Mouse (Mus musculus) layer of hippocampus, postnatal 25 days (tissue): ENCODE measurements around the gene Uroc1. TPM values are rescaled to one million over a fixed set of nuclear protein-coding genes. Genes with fewer than 3 reads are reported as not detected.

Source experiments
- DNase-seq, 2 experiments: peaks; one replicate each; pipeline ENCODE4 v3.0.0; 2022; ENCODE audit warnings: mixed read lengths in 2 of 2, low spot score in 1 of 2; ENCODE audit errors: extremely low spot score in 1 of 2
- total RNA-seq, 2 experiments: library from RNA; stranded (reverse); gene quantifications; 2 replicates each; pipeline ENCODE4 v1.2.3; 2021

Gene Uroc1
- total RNA-seq = not detected

- no peak for DNase-seq
These were observed at the start of gene Uroc1 for GRCm38 (mm10) chr6:90332561-90333425. Uroc1 (plus strand) TSS chr6:90333284.

DNA sequence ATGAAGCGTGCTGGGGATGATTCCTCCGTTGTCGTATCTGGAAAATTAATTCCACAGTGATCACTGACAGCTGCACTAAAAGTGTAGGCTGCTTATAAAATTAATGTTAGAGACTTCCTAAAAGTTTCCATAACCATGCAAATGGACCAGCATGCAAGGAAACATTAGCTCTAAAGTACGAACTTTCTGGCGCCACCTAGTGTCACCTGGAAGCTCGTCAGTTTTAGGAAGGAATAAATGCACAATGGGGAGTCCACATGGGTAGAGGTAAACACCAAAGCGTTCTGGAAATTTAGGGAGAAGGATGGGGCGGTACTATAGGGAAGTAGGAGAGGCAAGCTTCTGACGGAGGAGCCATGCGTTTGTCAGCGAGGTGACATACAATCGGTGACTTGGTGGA is 44.8 kb upstream of the Uroc1 start:
- DNase-seq = peak in 1 of 2 experiments; percentile 33

DNA sequence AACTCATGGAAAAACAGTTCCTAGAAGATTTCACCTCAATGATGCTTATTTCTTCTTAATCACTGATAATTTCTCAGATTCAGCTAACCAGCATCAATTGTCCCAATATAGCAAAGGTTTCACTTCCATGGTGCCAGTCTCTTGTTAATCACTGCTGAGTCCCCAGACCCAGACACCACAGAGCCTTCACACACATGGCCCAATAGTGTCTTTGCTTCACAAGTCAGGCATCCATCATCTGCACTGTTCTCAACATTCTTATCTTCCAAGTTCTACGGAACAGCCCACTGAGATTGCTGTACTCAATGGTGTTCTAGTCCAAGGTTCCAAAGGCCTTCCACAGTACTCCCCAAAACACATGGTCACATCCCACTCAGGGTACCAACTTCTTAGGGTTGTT is 32.2 kb upstream of the Uroc1 start, which contains the start of gene BC048671:
Gene BC048671, plus strand, starts transcription at position 301 of the 400 bp plus-strand sequence.
- DNase-seq = no peak

DNA sequence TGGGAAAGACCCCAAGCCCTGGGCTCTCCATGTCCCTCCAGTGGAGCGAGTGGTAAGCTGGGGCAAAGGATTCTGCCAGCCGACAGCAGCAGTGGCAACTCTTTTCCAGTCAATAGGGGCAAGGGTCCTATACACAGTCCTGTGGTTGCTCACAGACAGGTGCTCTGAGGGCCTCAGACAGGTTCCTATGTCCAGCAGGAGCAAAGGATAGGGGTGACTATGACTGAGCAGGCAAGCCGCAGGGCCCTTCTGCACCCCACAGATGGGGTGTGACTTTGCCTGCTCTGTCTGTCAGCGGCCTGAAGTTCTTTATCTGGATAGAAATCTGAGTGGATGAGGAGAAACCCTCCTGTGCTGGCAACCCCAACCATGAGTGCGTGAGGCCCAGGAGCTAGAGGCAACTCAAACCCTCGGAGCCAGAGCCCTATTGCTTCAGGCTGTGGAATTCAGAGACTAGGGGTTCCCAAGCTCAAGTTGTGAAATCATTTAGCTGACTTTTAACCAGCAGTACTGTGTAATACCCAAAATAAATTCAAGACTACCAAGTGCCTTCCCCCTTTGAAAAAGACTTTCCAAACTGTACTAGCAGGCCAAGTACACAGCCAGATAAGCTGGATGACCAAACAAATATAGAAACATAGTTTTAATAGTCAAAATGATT is 26.6 kb upstream of the Uroc1 start:
- no peak for DNase-seq

GRCm38 (mm10) chr6:90308839-90309778 is 24.0 kb upstream of the Uroc1 start:
- DNase-seq = no peak

- no peak for DNase-seq
These were observed 17.1 kb upstream of the Uroc1 start for GRCm38 (mm10) chr6:90315961-90316360.

GRCm38 (mm10) chr6:90317510-90318258 is 15.4 kb upstream of the Uroc1 start:
- DNase-seq = no peak

DNA sequence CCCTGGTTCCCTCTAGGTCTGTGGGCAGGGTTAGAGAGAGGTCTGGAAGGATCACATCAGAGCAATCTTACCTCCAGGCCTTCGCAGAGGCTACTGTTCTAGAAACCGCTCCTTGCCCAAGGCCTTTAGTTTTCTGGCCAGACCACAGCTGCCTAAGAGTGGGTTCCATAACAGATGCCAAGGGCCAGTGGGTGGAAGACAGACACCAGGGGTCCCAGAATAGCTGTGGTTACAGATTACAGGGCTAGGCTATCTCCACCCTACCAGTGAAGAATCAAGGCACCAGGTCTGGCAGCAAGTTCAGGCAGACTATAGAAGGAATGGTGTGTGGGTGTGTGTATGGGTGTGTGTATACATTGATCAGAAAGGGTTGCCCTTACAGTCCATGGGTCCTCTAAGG is 14.1 kb upstream of the Uroc1 start:
- DNase-seq = no peak

DNA sequence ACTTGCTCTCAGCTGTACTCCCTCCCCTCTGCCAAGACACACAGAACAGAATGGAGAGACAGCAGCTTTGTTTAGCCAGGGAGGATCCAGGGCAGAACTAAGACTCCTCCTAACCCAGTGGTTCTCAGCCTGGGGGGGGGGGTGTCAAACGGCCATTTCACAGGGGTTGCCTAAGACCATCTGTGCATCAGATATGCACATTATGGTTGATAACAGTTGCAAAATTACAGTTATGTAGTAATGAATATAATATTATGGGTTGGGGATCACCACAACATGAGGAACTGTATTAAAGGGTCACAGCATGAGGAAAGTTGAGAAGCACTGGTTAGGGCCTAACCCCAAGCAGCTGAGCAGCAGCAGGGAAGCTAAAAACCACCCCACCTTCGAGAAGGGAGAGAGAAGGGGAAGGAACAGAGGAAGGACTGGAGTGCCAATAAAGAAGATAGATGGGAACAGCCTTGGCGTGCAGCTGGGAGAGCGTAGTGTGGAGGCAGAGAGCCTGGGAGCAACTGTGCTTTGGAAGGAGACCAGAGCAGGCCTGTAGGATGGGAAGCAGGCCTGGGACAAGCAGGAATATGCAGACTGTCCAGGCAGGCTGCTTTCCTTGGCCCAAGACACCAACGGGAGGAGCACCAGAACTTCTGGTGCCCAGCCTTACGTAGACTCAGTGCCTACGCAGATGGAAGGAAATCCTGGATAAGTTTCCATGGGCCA is 13.5 kb upstream of the Uroc1 start:
- no peak for DNase-seq

DNA sequence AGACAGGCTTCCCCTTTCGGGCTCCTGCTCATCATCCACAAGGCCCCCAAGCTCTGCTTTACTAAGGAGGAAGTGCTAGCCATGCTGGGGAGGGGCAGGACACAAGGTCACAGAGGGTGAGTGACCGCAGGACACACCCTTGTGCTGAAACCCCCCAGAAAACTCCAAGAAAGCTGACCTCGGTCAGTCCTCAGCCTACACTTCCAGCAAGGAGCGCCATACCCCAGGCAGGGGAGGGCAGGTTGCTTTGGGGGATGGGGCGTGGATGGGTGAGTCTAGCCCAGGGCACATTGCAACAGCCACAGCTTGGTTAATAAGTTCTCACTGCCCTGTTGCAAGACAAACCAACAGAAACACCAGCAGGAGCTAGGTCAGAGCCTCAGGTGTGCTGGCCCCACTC is 12.7 kb upstream of the Uroc1 start:
- DNase-seq = no peak

DNA sequence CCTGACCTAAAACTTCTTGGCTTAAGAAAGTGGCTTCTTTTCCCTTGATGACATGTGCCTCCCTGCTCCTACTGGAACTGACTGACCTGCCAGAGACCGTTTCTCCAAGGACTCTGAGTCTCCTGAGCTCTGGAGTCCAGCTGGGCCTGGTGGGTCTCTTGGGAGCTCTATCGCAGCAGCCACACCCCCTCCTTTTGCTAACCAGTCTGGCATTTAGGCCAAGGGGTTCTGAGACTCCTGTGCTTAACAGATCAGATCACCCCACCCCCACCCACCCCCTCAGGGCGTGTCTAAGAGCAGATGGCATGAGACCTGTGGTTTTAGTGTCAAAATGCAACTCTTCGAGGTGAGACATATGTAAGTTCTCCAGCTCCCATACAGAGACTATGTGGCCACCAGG is 11.3 kb upstream of the Uroc1 start:
- no peak for DNase-seq

- DNase-seq = no peak
These were observed 9.1 kb upstream of the Uroc1 start for GRCm38 (mm10) chr6:90324026-90324425.

GRCm38 (mm10) chr6:90324463-90324862 is 8.6 kb upstream of the Uroc1 start:
- no peak for DNase-seq

DNA sequence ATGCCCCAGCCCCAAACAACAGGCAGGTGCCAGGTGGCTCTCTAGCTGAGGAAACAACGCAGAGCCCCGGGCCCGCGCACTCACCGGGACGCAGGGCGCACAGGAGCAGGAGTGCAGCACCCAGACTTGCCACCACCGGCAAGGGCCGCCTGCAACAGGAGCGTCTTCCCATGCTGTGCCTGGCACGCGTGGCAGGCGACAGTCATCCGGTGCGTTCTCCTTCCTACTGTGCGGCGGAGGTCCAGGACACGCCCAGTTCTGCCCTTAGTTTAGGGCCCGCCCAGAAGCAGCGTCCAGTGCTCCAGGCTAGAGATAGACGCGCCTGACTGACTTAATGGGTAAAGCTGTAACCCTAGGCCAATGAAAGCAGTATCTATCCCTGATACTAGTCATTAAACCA is 8.1 kb upstream of the Uroc1 start, which contains the start of gene Chst13:
Gene Chst13, minus strand, starts transcription at position 195 of the 400 bp plus-strand sequence.
- DNase-seq = no peak

DNA sequence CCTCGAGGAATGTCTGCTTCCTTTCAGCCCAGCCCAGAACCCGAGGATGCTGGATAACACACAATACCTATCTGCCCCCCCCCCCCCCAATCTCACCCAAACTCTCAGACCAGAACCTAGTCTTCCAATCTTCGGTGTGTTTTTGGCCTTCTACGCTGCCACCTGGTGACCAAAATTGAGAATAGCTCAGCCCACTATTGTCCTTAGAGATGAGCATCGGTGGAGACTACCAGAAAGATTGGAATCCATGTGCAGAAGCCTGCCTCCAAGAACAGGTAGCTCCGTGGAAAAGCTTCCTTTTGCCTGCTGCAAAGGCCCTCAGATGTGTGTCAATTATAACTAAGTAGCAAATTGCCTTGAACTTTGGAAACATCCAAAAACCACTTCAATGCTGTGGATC is 5.4 kb upstream of the Uroc1 start:
- peak in 1 of 2 experiments; percentile 43 for DNase-seq

DNA sequence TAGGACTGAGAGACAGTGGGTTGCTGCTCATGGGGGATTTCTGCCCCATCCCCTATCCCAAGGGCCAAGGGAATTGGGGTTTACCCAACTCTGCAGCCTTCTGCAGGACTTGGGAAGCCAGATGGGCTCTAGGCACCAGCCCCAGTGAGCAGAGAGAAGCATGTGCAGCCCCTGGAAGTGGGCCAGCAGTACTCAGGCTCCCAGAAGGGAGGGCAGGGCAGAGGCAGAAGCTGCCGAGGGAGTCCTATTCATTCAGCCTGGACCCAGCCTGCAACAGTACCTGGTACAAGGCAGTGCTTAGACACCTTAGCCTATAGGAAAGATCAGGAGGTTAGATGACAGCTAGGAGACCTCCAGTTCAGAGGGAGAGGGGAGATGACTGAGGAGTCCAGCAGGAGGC is 3.1 kb upstream of the Uroc1 start:
- peak; percentile 51 to 65 for DNase-seq

- no peak for DNase-seq
These were observed 1.2 kb downstream of the Uroc1 start for GRCm38 (mm10) chr6:90334244-90334643.

- no peak for DNase-seq
These were observed 9.3 kb downstream of the Uroc1 start for GRCm38 (mm10) chr6:90342343-90342742.

DNA sequence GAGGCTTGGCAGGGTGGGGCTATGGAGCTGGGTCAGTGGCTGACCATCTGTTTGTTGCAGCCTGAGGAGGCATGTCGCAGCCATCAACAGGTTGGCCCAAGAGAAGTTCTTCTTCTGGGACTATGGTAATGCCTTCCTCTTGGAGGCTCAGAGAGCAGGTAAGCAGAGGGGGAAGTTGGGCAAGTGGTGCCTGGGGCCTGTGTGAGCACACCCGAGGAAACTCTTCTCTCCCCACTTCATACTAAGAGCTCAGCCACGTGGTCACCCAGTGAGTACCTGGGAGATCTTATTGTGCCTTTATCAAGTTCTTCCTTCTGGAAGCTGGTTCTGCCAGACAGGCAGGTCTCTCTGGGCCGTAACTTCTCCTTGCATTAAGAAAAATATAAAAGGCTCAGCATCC is 14.1 kb downstream of the Uroc1 start:
- DNase-seq = no peak
